Mouse (Mus musculus) heart, postnatal 0 days (tissue): ENCODE measurements around the gene Vmn1r176.

Experiments used
- CTCF ChIP-seq: IDR thresholded peaks from 2 replicates; pipeline ENCODE4 v1.5.1; 2016; ENCODE audit warnings: antibody characterized with exemption, control low read depth, low read depth
- EP300 ChIP-seq: IDR thresholded peaks from 2 replicates; pipeline ENCODE4 v1.6.1; 2016; ENCODE audit warnings: antibody characterized with exemption, low read depth

DNA sequence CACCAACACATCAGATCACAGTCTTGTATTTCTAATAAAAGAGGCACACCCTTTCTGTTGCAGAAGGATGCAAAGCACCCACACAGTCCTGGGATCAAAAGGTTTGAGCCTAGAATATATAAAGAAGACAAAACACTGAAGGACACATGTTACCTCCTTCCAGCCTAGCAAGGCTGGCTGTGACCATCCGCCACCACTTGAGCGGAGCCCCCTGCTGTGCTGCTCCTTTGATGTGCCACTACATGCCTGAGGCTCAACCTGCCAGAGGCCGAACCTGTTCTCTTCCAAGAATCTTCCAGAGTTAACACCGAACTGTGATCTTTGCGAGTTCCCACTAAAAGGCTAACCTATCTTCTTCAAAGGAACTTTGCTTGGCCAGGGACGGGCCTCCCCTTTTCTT, 52.6 kb downstream of the Vmn1r176 start:
- TF ChIP-seq EP300 (no peak), CTCF (no peak)
